Mouse (Mus musculus) E14TG2a.4 (cell line): ENCODE measurements around the gene Tbc1d16.

Experiments
- CTCF ChIP-seq: conservative IDR thresholded peaks from 2 replicates; pipeline ENCODE4 v1.5.1; 2014; ENCODE audit warnings: low read length
- NANOG ChIP-seq: IDR thresholded peaks from 2 replicates; pipeline ENCODE4 v1.6.1; 2014; ENCODE audit warnings: borderline replicate concordance, low read length, mixed read lengths
- POU5F1 ChIP-seq: IDR thresholded peaks from 2 replicates; pipeline ENCODE4 v1.6.1; 2014; ENCODE audit warnings: low read length, borderline replicate concordance

GRCm38 (mm10) chr11:119249011-119249410 is 20.7 kb upstream of the Tbc1d16 start:
- peak; percentile 56 for TF ChIP-seq CTCF
- TF ChIP-seq NANOG, result no peak
- no peak for TF ChIP-seq POU5F1
